Mouse (Mus musculus) urinary bladder, postnatal 14 days (tissue): ENCODE measurements around the gene Gchfr.

Experiments
- DNase-seq: peaks from one replicate; pipeline ENCODE4 v3.0.0; 2021; ENCODE audit warnings: low spot score

Gchfr gene

GRCm38 (mm10) chr2:119173991-119174651, 6.5 kb downstream of the Gchfr start, which contains the start of gene Gm14137:
Gene Gm14137, plus strand, starts transcription at chr2:119174509.
- DNase-seq: no peak

GRCm38 (mm10) chr2:119174866-119175265, 7.3 kb downstream of the Gchfr start:
- no peak for DNase-seq

GRCm38 (mm10) chr2:119175614-119176013, 8.0 kb downstream of the Gchfr start:
- no peak for DNase-seq

- no peak for DNase-seq
Observed at GRCm38 (mm10) chr2:119176761-119177160, 9.2 kb downstream of the Gchfr start.

- DNase-seq: no peak
Observed at GRCm38 (mm10) chr2:119177384-119177939, 9.9 kb downstream of the Gchfr start.

GRCm38 (mm10) chr2:119182914-119183313, 15.3 kb downstream of the Gchfr start:
- no peak for DNase-seq

GRCm38 (mm10) chr2:119189029-119189710, 21.6 kb downstream of the Gchfr start:
- peak; percentile 88 for DNase-seq

- no peak for DNase-seq
Observed at GRCm38 (mm10) chr2:119190969-119191368, 23.4 kb downstream of the Gchfr start.

- no peak for DNase-seq
Observed at GRCm38 (mm10) chr2:119194140-119194539, 26.6 kb downstream of the Gchfr start.

GRCm38 (mm10) chr2:119196316-119197108, 28.9 kb downstream of the Gchfr start:
- no peak for DNase-seq

GRCm38 (mm10) chr2:119197493-119197892, 29.9 kb downstream of the Gchfr start:
- no peak for DNase-seq

GRCm38 (mm10) chr2:119198049-119198448, 30.5 kb downstream of the Gchfr start:
- DNase-seq: no peak

- DNase-seq: no peak
Observed at GRCm38 (mm10) chr2:119198934-119199333, 31.4 kb downstream of the Gchfr start.

GRCm38 (mm10) chr2:119202914-119203453, 35.4 kb downstream of the Gchfr start:
- DNase-seq: peak; percentile 63

- no peak for DNase-seq
Observed at GRCm38 (mm10) chr2:119203871-119204460, 36.4 kb downstream of the Gchfr start.

- DNase-seq: no peak
Observed at GRCm38 (mm10) chr2:119207961-119208343, 40.4 kb downstream of the Gchfr start.

- peak; percentile 96 for DNase-seq
Observed at GRCm38 (mm10) chr2:119208344-119209175, 41.0 kb downstream of the Gchfr start, which contains the start of the genes Zfyve19 and Dnajc17. Gene Zfyve19, plus strand, starts transcription at chr2:119208617. Gene Dnajc17, minus strand, starts transcription at chr2:119208795.

- no peak for DNase-seq
Observed at GRCm38 (mm10) chr2:119209176-119209507, 41.6 kb downstream of the Gchfr start.
